Mouse (Mus musculus): ENCODE data around the gene Asb10. TPM values are rescaled to one million over a fixed set of nuclear protein-coding genes. Genes with fewer than 3 reads are reported as not detected.

Gene Asb10
- total and polyA plus RNA-seq, 2 experiments = 0.10 TPM; not detected in 1

DNA sequence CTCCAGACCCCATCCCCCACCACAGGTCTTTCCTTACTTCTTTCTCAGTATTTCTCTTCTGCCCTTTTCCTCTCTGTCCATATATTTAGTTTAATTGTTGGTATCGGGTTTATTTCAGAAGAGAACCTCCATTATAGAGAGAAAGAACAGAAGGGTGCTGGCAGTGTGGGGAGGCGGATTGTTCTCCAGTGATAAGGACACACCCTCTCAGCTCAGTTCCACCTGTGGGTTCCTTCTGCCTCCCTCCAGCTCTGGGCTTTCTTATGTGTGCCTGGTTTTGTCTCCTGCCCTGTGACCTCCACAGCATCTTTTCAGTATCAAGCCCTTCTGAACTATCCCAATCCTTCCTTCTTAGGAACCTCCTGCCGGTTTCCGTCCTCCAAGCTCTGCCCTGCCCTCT lies 16.3 kb downstream of the Asb10 start:
- Histone ChIP-seq H3K36me3 (ENCODE audit: control insufficient read depth, insufficient read depth, low read length) (no peaks in the 10 kb centered on the region), H3K9ac (ENCODE audit: low read depth, low read length) (no peak overlapping the region), H3K4me1 (ENCODE audit: control insufficient read depth, insufficient read depth, low read length) (no peaks in the 10 kb centered on the region), H3K4me3 (ENCODE audit: insufficient read depth, low read depth, low read length) (no peak overlapping the region), H3K79me2 (ENCODE audit: control insufficient read depth, insufficient read depth, low read length) (no peaks in the 10 kb centered on the region), H3K27ac (replicated peaks; ENCODE audit: insufficient read depth, low read depth, low read length) (no peak overlapping the region), H3K27me3 (ENCODE audit: control insufficient read depth, insufficient read depth, low read length) (peaks cover 13% of the 10 kb centered on the region)
- TF ChIP-seq POLR2A (IDR thresholded peaks at IDR 0.05; ENCODE audit: extremely low read depth, insufficient read depth, low read length) = no peak
- no peak for TF ChIP-seq CTCF (IDR thresholded peaks at IDR 0.05; ENCODE audit: low read depth, low read length)
- DNase-seq (ENCODE audit: extremely low read depth, low read depth, low spot score) = no peak
- WGBS = 28% methylated on average over 4 of the region's 4 CpGs

DNA sequence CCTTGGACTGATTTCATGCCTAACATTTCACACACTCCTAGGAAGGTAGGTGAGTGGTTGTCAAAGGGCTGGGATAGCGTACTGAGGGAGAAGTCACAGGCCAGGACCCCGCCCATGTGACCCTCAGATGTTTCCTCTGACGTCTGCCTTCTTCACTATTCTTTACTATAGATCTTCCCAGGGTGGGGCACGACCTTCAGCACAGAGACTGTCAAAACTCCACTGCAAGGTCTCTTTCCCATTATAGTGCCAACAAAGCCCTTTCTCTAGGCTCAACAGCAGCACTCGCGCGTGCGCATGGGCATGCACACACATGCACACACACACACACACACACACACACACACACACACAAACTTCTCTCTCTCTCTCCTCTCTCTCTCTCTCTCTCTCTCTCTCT lies 17.0 kb downstream of the Asb10 start:
- TF ChIP-seq CTCF (IDR thresholded peaks at IDR 0.05; ENCODE audit: low read depth, low read length) = no peak
- TF ChIP-seq POLR2A (IDR thresholded peaks at IDR 0.05; ENCODE audit: extremely low read depth, insufficient read depth, low read length) = no peak
- no peak overlapping the region for H3K27ac ChIP-seq (replicated peaks; ENCODE audit: insufficient read depth, low read depth, low read length)
- H3K9ac ChIP-seq (ENCODE audit: low read depth, low read length) = no peak overlapping the region
- H3K79me2 ChIP-seq (ENCODE audit: control insufficient read depth, insufficient read depth, low read length) = no peaks in the 10 kb centered on the region
- H3K27me3 ChIP-seq (ENCODE audit: control insufficient read depth, insufficient read depth, low read length) = peaks cover 15% of the 10 kb centered on the region
- H3K4me3 ChIP-seq (ENCODE audit: insufficient read depth, low read depth, low read length) = no peak overlapping the region
- H3K4me1 ChIP-seq (ENCODE audit: control insufficient read depth, insufficient read depth, low read length) = no peaks in the 10 kb centered on the region
- 49% methylated on average over 8 of the region's 8 CpGs for WGBS
- DNase-seq (ENCODE audit: extremely low read depth, low read depth, low spot score) = no peak
- H3K36me3 ChIP-seq (ENCODE audit: control insufficient read depth, insufficient read depth, low read length) = no peaks in the 10 kb centered on the region

DNA sequence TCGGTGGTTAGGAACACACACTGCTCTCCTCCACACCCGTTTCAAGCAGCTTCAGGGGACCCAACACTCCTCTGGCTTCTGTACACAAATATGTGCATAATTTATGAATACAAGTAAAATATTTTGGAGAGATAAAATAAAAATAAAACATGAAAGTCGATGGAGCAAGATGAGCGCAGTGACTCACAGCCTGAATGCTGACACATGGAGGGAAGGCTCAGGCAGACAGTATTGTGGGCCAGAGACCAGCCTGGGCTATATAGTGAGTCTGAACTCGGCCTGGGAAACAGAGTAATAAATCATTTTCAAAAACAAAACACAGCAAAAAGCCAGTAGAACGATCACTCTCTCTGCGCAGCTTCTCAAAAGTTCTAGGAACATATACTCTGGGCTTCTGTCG lies 19.4 kb downstream of the Asb10 start:
- 63% methylated on average over 8 of the region's 8 CpGs for WGBS
- Histone ChIP-seq H3K9ac (ENCODE audit: low read depth, low read length) (no peak overlapping the region), H3K36me3 (ENCODE audit: control insufficient read depth, insufficient read depth, low read length) (no peaks in the 10 kb centered on the region)

DNA sequence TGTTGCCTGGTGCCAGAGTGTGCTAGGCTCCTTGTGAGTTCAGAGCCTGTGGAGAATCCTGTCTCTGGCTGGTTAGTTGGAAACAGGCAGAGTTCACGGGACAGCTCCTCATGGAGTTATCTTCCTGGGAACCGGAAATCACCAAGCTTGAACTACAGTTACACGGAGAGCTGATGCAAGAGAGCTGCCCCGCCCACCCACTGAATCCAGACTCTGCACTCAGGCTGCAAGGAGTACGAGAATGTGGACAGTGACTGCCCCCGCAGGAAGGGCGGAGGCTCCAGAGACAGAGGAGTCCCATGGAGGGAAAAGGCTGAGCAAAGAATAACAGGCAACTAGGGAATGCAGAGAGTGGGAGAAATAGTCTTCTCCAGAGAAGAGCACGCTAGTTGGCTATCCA lies 28.5 kb downstream of the Asb10 start:
- no peaks in the 10 kb centered on the region for H3K4me1 ChIP-seq (ENCODE audit: control insufficient read depth, insufficient read depth, low read length)
- H3K4me3 ChIP-seq (ENCODE audit: insufficient read depth, low read depth, low read length) = no peak overlapping the region
- no peak overlapping the region for H3K9ac ChIP-seq (ENCODE audit: low read depth, low read length)
- H3K36me3 ChIP-seq (ENCODE audit: control insufficient read depth, insufficient read depth, low read length) = no peaks in the 10 kb centered on the region
- H3K27ac ChIP-seq (replicated peaks; ENCODE audit: insufficient read depth, low read depth, low read length) = no peak overlapping the region
- H3K79me2 ChIP-seq (ENCODE audit: control insufficient read depth, insufficient read depth, low read length) = no peaks in the 10 kb centered on the region
- peak; percentile 22 for DNase-seq (ENCODE audit: extremely low read depth, low read depth, low spot score)
- TF ChIP-seq CTCF (IDR thresholded peaks at IDR 0.05; ENCODE audit: low read depth, low read length) (no peak), POLR2A (IDR thresholded peaks at IDR 0.05; ENCODE audit: extremely low read depth, insufficient read depth, low read length) (no peak)
- H3K27me3 ChIP-seq (ENCODE audit: control insufficient read depth, insufficient read depth, low read length) = 0 out of 2 replicates have a peak, but pooled peaks cover 2% of the 10 kb centered on the region
- WGBS = 25% methylated on average over 8 of the region's 8 CpGs

More for the DNA sequence above, 19.4 kb downstream of the Asb10 start:
- no peak for TF ChIP-seq CTCF (IDR thresholded peaks at IDR 0.05; ENCODE audit: low read depth, low read length)
- TF ChIP-seq POLR2A (IDR thresholded peaks at IDR 0.05; ENCODE audit: extremely low read depth, insufficient read depth, low read length) = no peak
- Histone ChIP-seq H3K27me3 (ENCODE audit: control insufficient read depth, insufficient read depth, low read length) (peaks cover 9% of the 10 kb centered on the region), H3K79me2 (ENCODE audit: control insufficient read depth, insufficient read depth, low read length) (no peaks in the 10 kb centered on the region), H3K4me1 (ENCODE audit: control insufficient read depth, insufficient read depth, low read length) (no peaks in the 10 kb centered on the region), H3K4me3 (ENCODE audit: insufficient read depth, low read depth, low read length) (no peak overlapping the region), H3K27ac (replicated peaks; ENCODE audit: insufficient read depth, low read depth, low read length) (no peak overlapping the region)
- DNase-seq (ENCODE audit: extremely low read depth, low read depth, low spot score) = no peak

DNA sequence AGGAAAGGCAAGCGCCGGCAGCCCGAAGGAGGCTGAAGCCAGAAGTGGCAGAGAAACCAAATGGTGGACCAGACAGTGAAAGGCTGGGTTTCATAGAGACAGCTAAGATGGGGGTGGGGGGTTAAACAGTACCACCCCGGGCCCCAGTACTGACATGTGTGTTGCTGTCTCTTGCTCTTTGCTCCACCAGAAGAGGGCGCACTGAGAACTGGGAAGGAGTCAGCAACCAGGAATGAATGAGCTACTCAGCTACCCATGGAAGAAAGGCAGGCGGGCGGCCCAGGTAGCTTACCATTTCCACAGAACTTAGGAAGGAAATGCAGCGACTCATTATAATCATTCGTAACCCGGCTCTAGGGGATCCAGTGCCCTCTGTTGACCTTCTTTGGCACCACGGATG lies 30.1 kb downstream of the Asb10 start:
- TF ChIP-seq CTCF (IDR thresholded peaks at IDR 0.05; ENCODE audit: low read depth, low read length) (peak; percentile 75), POLR2A (IDR thresholded peaks at IDR 0.05; ENCODE audit: extremely low read depth, insufficient read depth, low read length) (no peak)
- Histone ChIP-seq H3K27me3 (ENCODE audit: control insufficient read depth, insufficient read depth, low read length) (0 out of 2 replicates have a peak, but pooled peaks cover 2% of the 10 kb centered on the region), H3K4me1 (ENCODE audit: control insufficient read depth, insufficient read depth, low read length) (no peaks in the 10 kb centered on the region), H3K27ac (replicated peaks; ENCODE audit: insufficient read depth, low read depth, low read length) (no peak overlapping the region), H3K4me3 (ENCODE audit: insufficient read depth, low read depth, low read length) (no peak overlapping the region), H3K9ac (ENCODE audit: low read depth, low read length) (no peak overlapping the region), H3K36me3 (ENCODE audit: control insufficient read depth, insufficient read depth, low read length) (no peaks in the 10 kb centered on the region), H3K79me2 (ENCODE audit: control insufficient read depth, insufficient read depth, low read length) (no peaks in the 10 kb centered on the region)
- WGBS = 49% methylated on average over 11 of the region's 11 CpGs
- peak; percentile 21 for DNase-seq (ENCODE audit: extremely low read depth, low read depth, low spot score)

DNA sequence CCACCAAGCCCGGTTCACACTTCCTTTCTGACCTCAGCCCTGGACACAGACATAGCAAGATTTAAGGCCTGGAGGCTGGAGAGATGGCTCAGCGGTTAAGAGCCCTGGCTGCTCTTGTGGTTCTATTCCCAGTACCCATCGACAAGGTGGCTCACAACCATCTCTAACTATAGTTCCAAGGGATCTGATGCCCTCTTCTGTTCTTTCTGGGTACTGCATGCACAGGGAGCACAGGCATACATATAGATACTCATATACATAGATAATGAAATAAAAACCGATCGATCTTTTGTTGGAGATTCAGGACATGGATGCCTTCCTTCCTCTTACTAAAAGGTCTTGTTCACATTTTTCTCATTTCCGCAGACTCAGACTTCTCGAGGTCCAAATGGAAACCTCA lies 32.4 kb downstream of the Asb10 start:
- H3K27ac ChIP-seq (replicated peaks; ENCODE audit: insufficient read depth, low read depth, low read length) = no peak overlapping the region
- no peaks in the 10 kb centered on the region for H3K36me3 ChIP-seq (ENCODE audit: control insufficient read depth, insufficient read depth, low read length)
- H3K4me1 ChIP-seq (ENCODE audit: control insufficient read depth, insufficient read depth, low read length) = no peaks in the 10 kb centered on the region
- TF ChIP-seq POLR2A (IDR thresholded peaks at IDR 0.05; ENCODE audit: extremely low read depth, insufficient read depth, low read length) (no peak), CTCF (IDR thresholded peaks at IDR 0.05; ENCODE audit: low read depth, low read length) (no peak)
- 0 out of 2 replicates have a peak, but pooled peaks cover 2% of the 10 kb centered on the region for H3K27me3 ChIP-seq (ENCODE audit: control insufficient read depth, insufficient read depth, low read length)
- no peaks in the 10 kb centered on the region for H3K79me2 ChIP-seq (ENCODE audit: control insufficient read depth, insufficient read depth, low read length)
- DNase-seq (ENCODE audit: extremely low read depth, low read depth, low spot score) = no peak
- no peak overlapping the region for H3K4me3 ChIP-seq (ENCODE audit: insufficient read depth, low read depth, low read length)
- WGBS = 92% methylated on average over 7 of the region's 7 CpGs
- H3K9ac ChIP-seq (ENCODE audit: low read depth, low read length) = no peak overlapping the region
